Mouse (Mus musculus) brain, embryonic 14.5 days (tissue): ENCODE measurements around the gene Ube2o. TPM values are rescaled to one million over a fixed set of nuclear protein-coding genes. Genes with fewer than 3 reads are reported as not detected.

Experiments used
- DNase-seq: peaks from one replicate; pipeline ENCODE4 v3.0.0-alpha.2; 2011; ENCODE audit warnings: low read depth
- CTCF ChIP-seq: fragments of 200-500 bp; IDR thresholded peaks from 2 replicates; pipeline ENCODE4 v1.5.1; 2012; ENCODE audit warnings: inconsistent platforms, mild to moderate bottlenecking, moderate library complexity, borderline replicate concordance; ENCODE audit not compliant: insufficient read depth, insufficient read length; ENCODE audit errors: extremely low read depth
- POLR2A ChIP-seq: fragments of 200-500 bp; IDR thresholded peaks from 2 replicates; pipeline ENCODE4 v1.6.1; 2012; ENCODE audit warnings: mild to moderate bottlenecking, inconsistent platforms, borderline replicate concordance; ENCODE audit not compliant: poor library complexity, insufficient read depth, insufficient read length, severe bottlenecking; ENCODE audit errors: extremely low read depth
- polyA plus RNA-seq: library from polyadenylated mRNA; depleted of rRNA; stranded (reverse); fragments of >200 nt; gene quantifications from 2 replicates; pipeline ENCODE4 v1.2.3, GENCODE M21; 2012

Gene Ube2o
- polyA plus RNA-seq, 1 experiment = 68.5 TPM

DNA sequence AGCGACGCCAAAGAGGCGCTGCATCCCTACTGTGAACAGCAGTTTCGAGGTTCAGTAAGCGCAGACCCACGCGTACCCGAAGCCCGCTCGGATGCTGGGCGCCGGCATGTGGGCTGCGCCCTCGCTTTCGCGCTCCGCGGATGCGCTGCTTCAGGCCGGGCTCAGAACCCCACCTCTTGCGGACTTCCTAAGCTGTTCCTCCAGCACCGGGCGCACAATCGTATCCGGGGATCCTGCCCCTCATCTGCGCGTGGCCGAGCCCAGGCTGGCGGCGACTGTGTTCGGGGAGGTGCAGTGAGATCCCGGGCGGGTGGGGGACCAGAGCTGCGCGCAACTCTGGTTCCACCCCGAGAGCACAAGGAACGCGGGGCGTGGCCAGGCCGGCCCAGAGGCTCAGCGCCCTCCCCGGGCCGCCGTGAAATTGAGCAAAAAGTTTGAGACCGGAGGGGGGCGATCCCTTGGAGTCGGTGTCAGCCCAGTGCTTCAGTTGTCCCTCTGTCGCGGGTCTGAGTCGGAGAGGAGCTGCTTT is 48.4 kb downstream of the Ube2o start:
- DNase-seq = peak; percentile 46
- TF ChIP-seq POLR2A = no peak
- TF ChIP-seq CTCF = no peak

GRCm38 (mm10) chr11:116532262-116532809 is 48.9 kb downstream of the Ube2o start:
- DNase-seq = no peak
- no peak for TF ChIP-seq CTCF
- no peak for TF ChIP-seq POLR2A

GRCm38 (mm10) chr11:116531371-116532191 is 49.7 kb downstream of the Ube2o start:
- DNase-seq = peak; percentile 20
- TF ChIP-seq CTCF = no peak

DNA sequence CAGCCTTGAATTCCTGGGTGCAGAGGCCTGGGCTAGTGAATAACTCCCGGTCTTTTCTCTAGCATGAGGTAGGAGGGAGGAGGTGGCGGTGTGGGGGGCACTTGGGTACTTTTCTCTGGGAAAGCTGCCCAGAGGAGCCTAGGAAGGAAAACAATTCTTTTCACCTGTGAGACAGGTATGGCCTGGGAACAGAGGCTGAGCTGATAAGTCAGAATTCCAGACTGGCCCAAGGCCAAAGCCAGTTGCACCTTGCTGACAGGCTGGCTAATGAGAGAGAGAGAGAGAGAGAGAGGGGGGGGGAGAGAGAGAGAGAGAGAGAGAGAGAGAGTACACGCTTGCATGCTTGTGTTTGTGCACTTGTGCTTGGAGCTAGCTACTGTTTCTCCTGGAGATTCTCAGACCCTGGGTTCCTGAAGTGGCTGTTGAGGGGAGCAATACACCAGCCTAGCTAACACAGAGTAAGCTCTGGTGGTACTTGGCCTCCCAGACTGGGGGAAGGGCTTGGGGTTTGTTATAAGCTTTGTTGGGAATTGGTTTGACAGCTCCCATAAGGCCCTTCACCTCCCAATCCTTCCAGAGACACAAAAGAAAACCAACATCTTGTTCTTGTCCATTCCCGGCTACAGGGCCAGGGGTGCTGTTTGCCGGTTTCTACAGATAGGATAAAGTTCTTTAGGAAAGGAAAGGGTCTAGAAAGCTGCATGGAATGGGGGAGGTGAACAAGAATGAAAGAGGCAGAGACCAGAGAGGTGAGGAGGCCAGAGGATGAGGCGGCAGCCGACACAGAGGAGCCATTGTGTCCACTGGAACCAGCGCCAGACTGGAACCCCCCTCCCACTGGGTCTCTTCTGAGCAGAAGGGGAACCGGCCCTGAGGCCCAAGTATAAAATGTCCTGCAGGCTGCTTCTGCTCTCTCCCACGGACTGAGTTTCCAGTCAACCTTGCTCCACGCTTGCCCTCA is 50.8 kb downstream of the Ube2o start, which contains the start of gene Sphk1:
Sphk1 (plus strand) TSS at position 739 of the 961 bp plus-strand sequence.
- TF ChIP-seq CTCF = no peak
- no peak for TF ChIP-seq POLR2A
- peak; percentile 64 for DNase-seq

DNA sequence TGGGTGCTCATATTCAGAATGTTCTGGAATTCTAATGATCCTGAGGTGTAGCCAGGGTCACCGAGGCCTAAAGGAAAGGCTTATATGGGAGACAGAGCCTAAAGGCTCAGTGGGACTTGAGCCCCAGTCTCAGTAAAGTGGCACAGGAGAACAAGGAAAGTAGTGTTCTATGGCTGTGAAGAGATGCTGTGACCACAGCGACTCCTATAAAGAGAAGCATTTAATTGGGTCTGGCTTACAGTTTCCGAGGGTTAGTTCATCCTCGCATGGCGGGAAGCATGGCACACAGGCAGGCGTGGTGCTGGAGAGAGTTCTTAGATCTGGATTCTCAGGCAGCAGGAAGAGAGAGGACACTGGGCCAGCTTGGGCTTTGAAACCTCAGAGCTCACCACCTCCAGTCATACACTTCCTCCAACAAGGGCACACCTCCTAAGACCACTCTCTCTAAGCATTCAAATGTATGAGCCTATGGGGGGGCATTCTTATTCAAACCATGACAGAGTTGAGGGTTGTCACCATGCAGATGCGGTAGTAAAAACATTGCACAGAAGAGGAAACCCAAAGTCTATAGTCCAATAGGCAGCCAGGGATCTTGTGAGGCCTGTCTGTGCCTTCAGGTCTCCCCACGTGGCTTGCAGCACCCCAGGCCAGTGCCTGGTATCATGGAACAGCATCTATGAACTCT is 52.5 kb downstream of the Ube2o start:
- no peak for TF ChIP-seq POLR2A
- no peak for TF ChIP-seq CTCF
- DNase-seq = peak; percentile 17

- TF ChIP-seq POLR2A (no peak), CTCF (no peak)
- peak; percentile 63 for DNase-seq
Observed at GRCm38 (mm10) chr11:116523699-116524189, 57.5 kb downstream of the Ube2o start.

- no peak for TF ChIP-seq CTCF
- no peak for TF ChIP-seq POLR2A
- peak; percentile 18 for DNase-seq
Observed at GRCm38 (mm10) chr11:116522886-116523698, 58.2 kb downstream of the Ube2o start.

GRCm38 (mm10) chr11:116522046-116522445 is 59.2 kb downstream of the Ube2o start:
- DNase-seq = no peak
- TF ChIP-seq CTCF = no peak
- no peak for TF ChIP-seq POLR2A

- no peak for DNase-seq
- no peak for TF ChIP-seq CTCF
- no peak for TF ChIP-seq POLR2A
Observed at GRCm38 (mm10) chr11:116521143-116521542, 60.1 kb downstream of the Ube2o start.

DNA sequence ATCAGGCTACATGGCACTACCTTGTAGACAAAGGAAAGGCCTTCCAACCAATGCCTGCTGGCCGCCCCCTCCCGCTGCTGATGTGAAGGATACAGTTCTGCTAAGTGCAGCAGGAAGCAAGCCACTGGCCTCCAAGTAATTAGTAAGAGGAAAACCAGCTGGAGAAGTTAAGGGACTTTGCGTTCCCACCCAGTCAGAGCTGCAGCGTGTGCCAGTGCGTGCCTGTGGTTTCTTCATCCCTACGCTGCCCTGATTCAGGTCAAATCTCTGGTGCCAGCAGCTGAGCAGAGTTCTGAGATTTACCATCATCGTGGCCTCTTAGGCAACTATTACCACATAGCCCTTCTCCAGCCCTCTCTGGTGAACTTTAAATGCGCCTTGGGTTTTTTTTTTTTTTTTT is 62.8 kb downstream of the Ube2o start:
- DNase-seq = no peak
- TF ChIP-seq CTCF = no peak
- TF ChIP-seq POLR2A = no peak
